Mouse (Mus musculus) spleen, adult 2 months (tissue): Measurements from ENCODE around the gene Cox14. TPM values are rescaled to one million over a fixed set of nuclear protein-coding genes. Genes with fewer than 3 reads are reported as not detected.

ENCODE experiments used
- DNase-seq, 2 experiments: peaks; one replicate each; pipeline versions ENCODE4 v3.0.0 to v3.0.0-alpha.2; 2012 to 2021; ENCODE audit warnings: low spot score in 2 of 2, low read depth in 1 of 2
- H3K27ac ChIP-seq: fragments of 200-500 bp; 2 replicates; pipeline ENCODE4 v1.5.1; 2012; ENCODE audit warnings: low read length, inconsistent platforms; ENCODE audit not compliant: insufficient read depth
- H3K27me3 ChIP-seq: fragments of 200-500 bp; 2 replicates; pipeline ENCODE4 v1.6.1; 2012; ENCODE audit warnings: mild to moderate bottlenecking, moderate library complexity, low read length, inconsistent platforms; ENCODE audit not compliant: control insufficient read depth, insufficient read depth
- H3K36me3 ChIP-seq: fragments of 200-500 bp; 2 replicates; pipeline ENCODE4 v1.6.1; 2012; ENCODE audit warnings: mild to moderate bottlenecking, low read length, inconsistent platforms; ENCODE audit not compliant: control insufficient read depth, insufficient read depth
- H3K4me1 ChIP-seq: fragments of 200-500 bp; 2 replicates; pipeline ENCODE4 v1.6.1; 2011; ENCODE audit warnings: inconsistent platforms; ENCODE audit not compliant: control insufficient read depth, insufficient read depth, insufficient read length
- H3K4me3 ChIP-seq: fragments of 200-500 bp; 2 replicates; pipeline ENCODE4 v1.5.1; 2011; ENCODE audit warnings: mild to moderate bottlenecking, inconsistent platforms; ENCODE audit not compliant: insufficient read depth, insufficient read length; ENCODE audit errors: extremely low read depth
- CTCF ChIP-seq: fragments of 200-500 bp; IDR thresholded peaks from 2 replicates; pipeline ENCODE4 v1.5.1; 2011; ENCODE audit warnings: mild to moderate bottlenecking, inconsistent platforms; ENCODE audit not compliant: insufficient read depth, insufficient read length, insufficient replicate concordance; ENCODE audit errors: extremely low read depth
- POLR2A ChIP-seq: fragments of 200-500 bp; IDR thresholded peaks from 2 replicates; pipeline ENCODE4 v1.6.1; 2011; ENCODE audit warnings: low read depth, low read length, inconsistent platforms
- WGBS: fragments of 180-500 bp; shearing (Covaris S2); methylation state at CpG from one replicate; pipeline ENCODE4 v1.1.7; 2018; 5-methylcytosine and 5-hydroxymethylcytosine counted together
- polyA plus RNA-seq: library from polyadenylated mRNA; depleted of rRNA; stranded (reverse); fragments of >200 nt; gene quantifications from 2 replicates; pipeline ENCODE4 v1.2.3, GENCODE M21; 2012

Gene Cox14
- polyA plus RNA-seq, 1 experiment = 109 TPM

DNA sequence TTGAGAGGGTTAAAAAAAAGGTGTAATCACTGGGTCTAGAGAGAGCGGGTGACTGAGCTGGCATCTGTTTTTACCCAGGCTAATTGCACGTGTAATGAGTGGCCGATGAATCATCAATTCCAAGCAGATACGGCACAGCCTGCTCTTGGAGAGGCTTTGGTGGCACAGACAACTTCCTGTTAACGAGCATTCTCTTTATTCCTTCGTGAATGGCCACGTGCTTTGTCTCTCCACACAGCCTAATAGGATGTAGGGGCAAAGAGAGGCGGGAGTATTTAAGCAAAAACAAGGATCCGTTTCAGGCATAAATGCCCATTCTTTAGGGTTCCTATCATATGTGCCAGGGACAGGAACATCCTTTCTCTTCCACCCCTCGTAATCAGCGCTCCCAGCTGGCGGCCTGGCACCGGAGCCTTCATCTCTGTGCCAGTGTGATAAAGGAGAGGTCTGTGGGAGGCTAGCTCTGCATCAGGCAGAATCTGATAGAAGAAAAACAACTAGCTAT, 10.0 kb upstream of the Cox14 start:
- Histone ChIP-seq H3K36me3 (peaks cover 16% of the 10 kb centered on the region), H3K4me1 (no peaks in the 10 kb centered on the region), H3K4me3 (no peak overlapping the region), H3K27ac (no peak overlapping the region), H3K27me3 (no peaks in the 10 kb centered on the region)
- DNase-seq = no peak
- TF ChIP-seq POLR2A (no peak), CTCF (no peak)
- 76% methylated on average over 13 of the region's 13 CpGs for WGBS

DNA sequence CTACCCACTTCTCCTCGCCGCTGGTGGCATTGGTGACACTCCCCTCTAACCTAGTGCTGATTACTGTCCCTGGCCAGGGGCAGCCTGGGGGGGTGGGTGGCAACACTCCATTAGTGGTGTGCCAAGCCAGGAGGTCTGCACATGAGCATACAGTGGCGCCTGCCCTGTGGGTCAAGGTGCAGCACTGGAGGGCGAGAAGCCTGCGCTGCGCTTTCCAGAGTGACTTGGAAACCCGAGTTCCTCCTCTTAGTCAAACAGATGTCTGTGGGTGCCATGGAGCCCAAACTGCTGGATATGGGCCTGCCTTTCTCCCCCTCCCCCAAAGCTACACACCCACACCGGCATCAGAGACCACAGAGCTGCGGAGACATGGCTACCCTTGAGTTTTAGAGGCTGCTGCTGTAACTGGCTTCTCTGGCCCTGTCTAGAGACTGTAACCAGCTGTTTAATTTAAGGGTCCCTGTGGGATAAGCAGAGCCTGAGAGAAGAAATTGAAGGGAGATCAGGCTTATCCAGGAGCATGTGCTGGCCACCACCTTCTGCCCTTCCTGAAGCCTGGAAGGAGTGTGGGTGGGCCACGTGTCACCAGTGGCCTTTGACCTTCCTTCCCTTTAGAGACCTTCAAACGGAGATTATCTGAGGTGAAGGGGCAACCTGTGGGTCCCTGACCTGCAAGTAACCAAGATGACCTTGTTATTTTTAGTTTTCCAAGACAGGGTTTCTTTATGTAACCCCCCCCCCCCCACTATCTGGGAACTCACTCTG, 9.3 kb upstream of the Cox14 start:
- Histone ChIP-seq H3K4me3 (no peak overlapping the region), H3K4me1 (no peaks in the 10 kb centered on the region), H3K27ac (no peak overlapping the region), H3K36me3 (peaks cover 11% of the 10 kb centered on the region), H3K27me3 (no peaks in the 10 kb centered on the region)
- DNase-seq = no peak
- TF ChIP-seq POLR2A (no peak), CTCF (no peak)
- WGBS = 82% methylated on average over 11 of the region's 11 CpGs

DNA sequence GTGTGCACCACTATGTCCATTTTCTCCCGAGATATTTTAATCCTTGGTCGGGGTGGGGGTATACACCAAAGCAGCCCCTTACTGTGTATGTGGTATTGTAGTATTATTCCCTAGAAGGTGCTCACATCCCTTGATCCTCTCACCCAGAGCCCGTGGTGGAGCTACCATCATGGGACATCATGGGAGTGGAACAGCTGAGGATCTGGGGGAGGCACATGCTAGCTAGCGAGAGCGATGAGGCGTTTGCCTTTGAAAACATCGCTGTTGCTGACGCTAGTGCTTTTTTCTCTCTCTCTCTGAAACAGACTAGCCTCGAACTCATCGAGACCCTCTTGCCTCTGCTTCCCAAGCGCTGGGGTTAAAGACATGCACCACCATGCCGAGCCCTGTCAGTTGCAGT, 8.6 kb upstream of the Cox14 start:
- H3K27ac ChIP-seq = no peak overlapping the region
- TF ChIP-seq POLR2A (no peak), CTCF (no peak)
- peaks cover 7% of the 10 kb centered on the region; the same call in 1 of the 2 replicates for H3K36me3 ChIP-seq
- H3K4me1 ChIP-seq = no peaks in the 10 kb centered on the region
- H3K27me3 ChIP-seq = no peaks in the 10 kb centered on the region
- DNase-seq = no peak
- H3K4me3 ChIP-seq = no peak overlapping the region
- WGBS = 91% methylated on average over 12 of the region's 12 CpGs

DNA sequence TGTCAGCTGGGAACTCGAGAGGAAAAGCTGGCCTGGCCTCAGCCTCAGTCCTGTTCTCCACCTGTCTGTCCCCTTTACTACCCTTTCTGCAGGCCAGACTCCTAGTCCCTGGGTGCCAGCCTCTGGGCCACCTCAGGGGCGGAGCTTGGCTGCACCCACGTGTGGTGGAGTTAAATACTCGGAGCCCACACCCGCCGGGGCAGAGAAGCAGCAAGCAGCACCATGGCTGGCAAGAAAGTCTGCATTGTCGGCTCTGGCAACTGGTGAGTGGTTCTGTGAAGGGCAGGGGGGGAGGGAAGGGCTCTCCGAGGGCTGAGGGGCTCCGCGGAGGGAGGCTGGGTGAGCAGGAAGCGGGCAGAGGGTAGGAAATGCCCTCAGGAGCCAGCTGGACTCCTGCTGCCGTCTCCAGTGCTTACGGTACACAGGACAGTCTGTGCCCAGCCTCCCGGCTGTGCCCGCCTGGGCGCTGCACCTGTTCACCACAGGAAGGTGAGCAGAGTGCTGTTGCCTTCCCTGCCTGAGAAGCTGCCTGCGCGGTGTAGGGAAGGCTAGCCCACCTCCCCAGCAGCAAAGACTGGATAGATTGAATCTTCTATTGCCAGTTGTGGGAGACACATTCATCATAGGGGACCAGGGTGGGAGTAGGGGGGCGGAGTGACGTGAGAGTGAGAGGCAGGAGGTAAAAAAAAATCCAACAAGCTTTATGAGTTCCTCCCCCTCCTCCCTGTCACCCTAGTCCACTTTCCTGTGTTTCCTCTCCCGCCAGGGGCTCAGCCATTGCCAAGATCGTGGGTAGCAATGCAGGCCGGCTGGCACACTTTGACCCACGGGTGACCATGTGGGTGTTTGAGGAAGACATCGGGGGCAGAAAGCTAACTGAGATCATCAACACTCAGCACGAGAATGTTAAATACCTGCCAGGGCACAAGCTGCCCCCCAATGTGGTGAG, 7.8 kb upstream of the Cox14 start, which contains the start of gene Gpd1:
Gpd1 (plus strand) TSS at position 130 of the 949 bp plus-strand sequence.
- Histone ChIP-seq H3K27me3 (no peaks in the 10 kb centered on the region), H3K4me3 (no peak within 1 kb of the TSS; the same call in 1 of the 2 replicates), H3K36me3 (peaks cover under 1% of the 10 kb centered on the region; the same call in 1 of the 2 replicates), H3K27ac (no peak within 1 kb of the TSS), H3K4me1 (no peaks in the 10 kb centered on the region)
- TF ChIP-seq POLR2A (no peak), CTCF (no peak)
- WGBS = 16% methylated on average over 26 of the region's 26 CpGs
- DNase-seq = no peak

DNA sequence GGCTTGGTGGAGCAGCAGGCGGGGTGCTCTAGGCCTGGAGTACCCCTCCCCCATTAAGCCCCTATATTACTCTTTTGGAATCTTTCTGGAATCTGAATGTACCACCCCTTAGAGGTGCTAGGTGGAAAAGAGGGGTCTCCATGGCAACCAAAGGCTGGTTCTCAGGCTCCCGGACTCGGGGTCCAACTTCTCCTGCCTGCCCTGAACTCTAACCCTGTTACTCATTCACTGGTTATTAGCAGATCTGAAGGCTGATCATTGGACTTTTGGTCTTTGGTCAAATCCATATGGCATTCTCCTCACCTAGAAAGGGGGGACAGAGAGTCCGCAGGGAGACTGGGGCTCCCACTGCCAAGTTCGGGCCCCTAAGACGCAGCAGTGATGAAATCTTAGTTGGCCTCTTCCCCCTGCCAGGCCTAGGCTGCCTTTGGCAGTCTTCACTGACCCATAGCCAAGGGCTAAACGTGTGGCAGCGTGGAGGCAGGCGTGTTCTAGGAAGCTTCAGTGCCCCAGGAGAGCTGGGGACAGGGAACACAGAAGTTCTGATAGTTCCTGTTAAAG, 6.9 kb upstream of the Cox14 start:
- no peak overlapping the region for H3K27ac ChIP-seq
- no peak for DNase-seq
- H3K4me1 ChIP-seq = no peaks in the 10 kb centered on the region

DNA sequence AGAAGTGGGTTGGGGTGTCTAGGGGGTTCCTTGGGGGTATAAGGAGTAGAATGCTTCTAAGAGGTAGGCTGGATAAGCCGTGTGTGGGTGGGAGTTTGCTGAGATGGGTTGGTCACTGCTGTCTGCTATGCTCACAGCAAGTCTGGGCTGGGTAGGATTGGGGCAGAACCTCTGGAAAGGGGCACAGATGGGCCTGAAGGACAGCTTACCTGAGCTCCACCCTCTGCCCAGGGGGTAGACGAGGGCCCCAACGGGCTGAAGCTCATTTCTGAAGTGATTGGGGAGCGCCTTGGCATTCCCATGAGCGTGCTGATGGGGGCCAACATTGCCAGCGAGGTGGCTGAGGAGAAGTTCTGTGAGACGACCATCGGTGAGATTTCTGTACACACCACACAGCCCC, 5.6 kb upstream of the Cox14 start:
- Histone ChIP-seq H3K4me3 (no peak overlapping the region), H3K36me3 (no peaks in the 10 kb centered on the region), H3K27ac (no peak overlapping the region), H3K27me3 (no peaks in the 10 kb centered on the region), H3K4me1 (peaks cover 8% of the 10 kb centered on the region; the same call in 1 of the 2 replicates)
- no peak for DNase-seq
- 86% methylated on average over 8 of the region's 8 CpGs for WGBS
- TF ChIP-seq POLR2A (no peak), CTCF (no peak)

More for the DNA sequence above, 6.9 kb upstream of the Cox14 start:
- Histone ChIP-seq H3K4me3 (no peak overlapping the region), H3K36me3 (no peaks in the 10 kb centered on the region), H3K27me3 (no peaks in the 10 kb centered on the region)
- TF ChIP-seq CTCF (no peak), POLR2A (no peak)
- WGBS = 83% methylated on average over 9 of the region's 9 CpGs
